Mouse (Mus musculus): ENCODE results near the gene Ppil2.

The Ppil2 gene

GRCm38 (mm10) chr16:17040716-17041115, 70.3 kb downstream of the Ppil2 start:
- no peak for DNase-seq (ENCODE audit: low spot score in 2 of 2)

Measured in heart, adult 9 months (tissue).